Mouse (Mus musculus): ENCODE measurements around the gene I830077J02Rik.
"Not testable (repeated sequence)": the region's sequence is repeated elsewhere in the genome, so short reads cannot be mapped to it uniquely, and the experiment has no call there.

I830077J02Rik gene

GRCm38 (mm10) chr3:105917656-105918354, 14.7 kb downstream of the I830077J02Rik start:
- DNase-seq, result no peak

GRCm38 (mm10) chr3:105916455-105916854, 16.0 kb downstream of the I830077J02Rik start:
- not testable (repeated sequence) for DNase-seq

- DNase-seq, result no peak
Observed at GRCm38 (mm10) chr3:105915281-105915680, 17.2 kb downstream of the I830077J02Rik start.

- DNase-seq, result no peak
Observed at GRCm38 (mm10) chr3:105913839-105914681, 18.4 kb downstream of the I830077J02Rik start.

- DNase-seq, result no peak
Observed at GRCm38 (mm10) chr3:105912097-105912880, 20.2 kb downstream of the I830077J02Rik start.

GRCm38 (mm10) chr3:105910519-105911190, 21.8 kb downstream of the I830077J02Rik start:
- no peak for DNase-seq

- DNase-seq, result no peak
Observed at GRCm38 (mm10) chr3:105908976-105909375, 23.5 kb downstream of the I830077J02Rik start.

GRCm38 (mm10) chr3:105907956-105908655, 24.4 kb downstream of the I830077J02Rik start:
- DNase-seq, result no peak

- DNase-seq, result no peak
Observed at GRCm38 (mm10) chr3:105904721-105905120, 27.7 kb downstream of the I830077J02Rik start.

GRCm38 (mm10) chr3:105904213-105904612, 28.3 kb downstream of the I830077J02Rik start:
- no peak for DNase-seq

GRCm38 (mm10) chr3:105901468-105901867, 31.0 kb downstream of the I830077J02Rik start:
- no peak for DNase-seq

GRCm38 (mm10) chr3:105900716-105901115, 31.7 kb downstream of the I830077J02Rik start:
- DNase-seq, result peak; percentile 19

GRCm38 (mm10) chr3:105900266-105900665, 32.2 kb downstream of the I830077J02Rik start:
- no peak for DNase-seq

GRCm38 (mm10) chr3:105899394-105900147, 32.9 kb downstream of the I830077J02Rik start:
- peak; percentile 90 for DNase-seq

- no peak for DNase-seq
Observed at GRCm38 (mm10) chr3:105898861-105899260, 33.6 kb downstream of the I830077J02Rik start.

- DNase-seq, result peak; percentile 23
Observed at GRCm38 (mm10) chr3:105898325-105898724, 34.1 kb downstream of the I830077J02Rik start.

- no peak for DNase-seq
Observed at GRCm38 (mm10) chr3:105896811-105897210, 35.7 kb downstream of the I830077J02Rik start.

- DNase-seq, result peak; percentile 88
Observed at GRCm38 (mm10) chr3:105894601-105895592, 37.6 kb downstream of the I830077J02Rik start.

- DNase-seq, result peak; percentile 34
Observed at GRCm38 (mm10) chr3:105893941-105894391, 38.5 kb downstream of the I830077J02Rik start.
